Mouse (Mus musculus) ES-E14 (cell line): ENCODE results near the gene Mapk6. TPM values are rescaled to one million over a fixed set of nuclear protein-coding genes. Genes with fewer than 3 reads are reported as not detected.

Experiments used
- DNase-seq: peaks from one replicate; pipeline ENCODE4 v3.0.0-alpha.2; 2013; ENCODE audit warnings: low read depth, low spot score
- H3K27ac ChIP-seq: 2 replicates; pipeline ENCODE4 v1.5.1; 2012; ENCODE audit warnings: low read depth, mild to moderate bottlenecking, low read length, moderate library complexity, mixed read lengths; ENCODE audit not compliant: poor library complexity, insufficient read depth, severe bottlenecking
- H3K36me3 ChIP-seq: 2 replicates; pipeline ENCODE4 v1.6.1; 2012; ENCODE audit warnings: mild to moderate bottlenecking, low read length, moderate library complexity, mixed read lengths; ENCODE audit not compliant: control insufficient read depth, poor library complexity, insufficient read depth, severe bottlenecking
- H3K4me1 ChIP-seq, 2 experiments: fragments of 150-350 bp in 1 of 2; sonication (generic) in 1 of 2; 2 replicates each; pipeline ENCODE4 v1.6.1; 2012; ENCODE audit warnings: low read length in 2 of 2, mild to moderate bottlenecking in 1 of 2, mixed read lengths in 1 of 2; ENCODE audit not compliant: control insufficient read depth in 2 of 2, insufficient read depth in 2 of 2, poor library complexity in 1 of 2
- H3K4me3 ChIP-seq, 2 experiments: fragments of 150-350 bp in 1 of 2; sonication (generic) in 1 of 2; 2 replicates each; pipeline ENCODE4 v1.5.1; 2012; ENCODE audit warnings: low read length in 2 of 2, low read depth in 1 of 2, mild to moderate bottlenecking in 1 of 2, mixed read lengths in 1 of 2; ENCODE audit not compliant: insufficient read depth in 1 of 2, poor library complexity in 1 of 2, severe bottlenecking in 1 of 2
- H3K9ac ChIP-seq: 2 replicates; pipeline ENCODE4 v1.6.1; 2012; ENCODE audit warnings: low read depth, mild to moderate bottlenecking, low read length, mixed read lengths; ENCODE audit not compliant: poor library complexity, insufficient read depth, severe bottlenecking
- H3K9me3 ChIP-seq: fragments of 150-350 bp; sonication (generic); 2 replicates; pipeline ENCODE4 v1.6.1; 2012; ENCODE audit warnings: low read depth, mild to moderate bottlenecking, low read length; ENCODE audit not compliant: control insufficient read depth, insufficient read depth
- CHD2 ChIP-seq: IDR thresholded peaks from 2 replicates; pipeline ENCODE4 v1.6.1; 2014; ENCODE audit warnings: mild to moderate bottlenecking, low read depth, low read length, inconsistent platforms
- HCFC1 ChIP-seq: IDR thresholded peaks from 2 replicates; pipeline ENCODE4 v1.6.1; 2012; ENCODE audit warnings: low read length, inconsistent platforms, borderline replicate concordance; ENCODE audit not compliant: insufficient read depth
- MAFK ChIP-seq: IDR thresholded peaks from 2 replicates; pipeline ENCODE4 v1.6.1; 2014; ENCODE audit warnings: mild to moderate bottlenecking, low read depth, low read length, inconsistent platforms; ENCODE audit not compliant: insufficient read depth
- ZC3H11A ChIP-seq: IDR thresholded peaks from 2 replicates; pipeline ENCODE4 v1.6.1; 2012; ENCODE audit warnings: low read depth, mild to moderate bottlenecking, inconsistent platforms, low read length, borderline replicate concordance
- ZNF384 ChIP-seq: IDR thresholded peaks from 2 replicates; pipeline ENCODE4 v1.6.1; 2012; ENCODE audit warnings: low read depth, low read length, inconsistent platforms
- in situ Hi-C, 2 experiments: fragments of 600-800 bp; cut with MboI; formaldehyde crosslinking; loops; one replicate each; pipeline ENCODE4 v1.15.1; 2025; ENCODE audit warnings: low sequenced_read_pairs in 2 of 2, inconsistent platforms in 1 of 2; ENCODE audit not compliant: unreplicated experiment in 2 of 2
- total RNA-seq: library from RNA; depleted of rRNA; stranded (reverse); fragments of 300-350 nt; gene quantifications from 2 replicates; pipeline ENCODE4 v1.2.3, GENCODE M21; 2012

Mapk6 gene
- total RNA-seq, 1 experiment = 85.9 TPM

DNA sequence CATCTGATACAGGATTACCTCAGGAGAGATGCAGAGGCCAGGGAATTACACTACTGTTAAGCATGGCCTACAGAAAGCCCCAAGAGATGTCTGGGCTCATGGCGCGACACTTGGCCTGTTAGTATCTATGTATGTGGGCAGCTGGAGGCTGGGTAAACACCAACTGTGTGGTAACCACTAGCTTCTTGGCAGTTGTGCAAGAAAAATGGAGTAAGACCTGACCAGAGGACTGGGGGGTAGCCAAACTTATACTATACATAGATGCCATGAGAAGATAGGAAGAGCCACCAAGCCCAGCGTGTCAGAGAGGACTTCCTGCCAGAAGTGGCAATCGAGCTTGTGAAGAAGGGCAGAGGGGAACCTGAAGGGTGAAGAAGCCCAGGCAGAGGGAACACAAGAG is 47.6 kb downstream of the Mapk6 start:
- Histone ChIP-seq H3K4me3 (no peak overlapping the region), H3K9ac (no peak overlapping the region)
- in situ Hi-C loops = no loop called here

DNA sequence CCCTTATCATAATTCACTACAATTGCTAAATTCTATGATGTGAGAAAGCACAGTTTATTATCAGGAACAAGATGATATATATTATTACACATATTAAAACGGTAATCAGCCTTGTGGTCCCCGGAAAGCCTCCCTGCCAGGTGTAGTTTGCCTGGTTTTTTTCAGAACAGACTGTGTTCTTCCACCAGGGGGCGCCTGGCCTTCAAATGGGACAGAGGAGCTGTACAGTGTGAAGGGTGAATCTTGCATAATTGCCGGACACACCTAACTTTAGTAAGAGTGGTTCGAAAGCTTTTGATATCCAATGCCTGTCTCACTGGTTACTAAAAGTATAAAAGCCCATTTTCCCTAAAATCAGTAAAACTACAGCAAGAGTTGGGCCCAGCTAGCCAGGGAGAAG is 48.1 kb downstream of the Mapk6 start:
- H3K36me3 ChIP-seq = no peaks in the 10 kb centered on the region
- TF ChIP-seq HCFC1 (no peak), ZNF384 (peak; percentile 73; the same call in 1 of the 2 replicates), ZC3H11A (peak; percentile 41; the same call in 1 of the 2 replicates), MAFK (no peak), CHD2 (no peak)
- no peak overlapping the region for H3K4me3 ChIP-seq
- peaks cover 10 to 26% of the 10 kb centered on the region in 2 experiments; a peak in 3 of 4 replicates for H3K4me1 ChIP-seq
- in situ Hi-C loops = no loop called here
- H3K9ac ChIP-seq = no peak overlapping the region
- H3K27ac ChIP-seq = no peak overlapping the region
- H3K9me3 ChIP-seq = no peaks in the 10 kb centered on the region
- DNase-seq = peak; percentile 66

More for the DNA sequence above, 47.6 kb downstream of the Mapk6 start:
- H3K4me1 ChIP-seq = peaks cover 10 to 26% of the 10 kb centered on the region in 2 experiments; a peak in 3 of 4 replicates
- no peaks in the 10 kb centered on the region for H3K36me3 ChIP-seq
- H3K27ac ChIP-seq = no peak overlapping the region
- DNase-seq = no peak
- H3K9me3 ChIP-seq = no peaks in the 10 kb centered on the region
- no peak for TF ChIP-seq CHD2
- TF ChIP-seq HCFC1 = no peak
- no peak for TF ChIP-seq ZNF384
- TF ChIP-seq MAFK = no peak
- TF ChIP-seq ZC3H11A = no peak

DNA sequence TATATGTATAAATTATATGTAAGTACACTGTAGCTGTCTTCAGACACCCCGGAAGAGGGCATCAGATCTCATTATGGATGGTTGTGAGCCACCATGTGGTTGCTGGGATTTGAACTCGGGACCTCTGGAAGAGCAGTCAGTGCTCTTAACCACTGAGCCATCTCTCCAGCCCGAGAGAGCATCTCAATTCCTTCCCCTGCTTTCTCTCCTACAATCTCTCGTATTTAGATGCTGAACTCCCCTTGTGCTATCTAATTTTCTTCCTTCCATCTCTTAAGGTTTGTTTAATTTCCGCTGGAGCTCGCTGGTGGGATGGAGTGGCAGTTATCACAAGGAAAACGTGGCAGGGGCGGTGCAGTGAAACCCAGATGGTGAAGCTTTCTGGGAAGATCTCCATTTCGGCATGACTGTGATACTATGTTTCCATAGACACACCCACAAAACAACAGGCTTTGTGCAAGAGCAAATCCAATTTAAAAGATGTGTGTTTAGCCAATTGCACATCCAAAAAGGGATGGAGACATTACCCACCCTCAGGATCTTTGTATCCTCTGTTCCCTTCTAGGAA is 52.6 kb downstream of the Mapk6 start:
- in situ Hi-C loops = no loop called here
- Histone ChIP-seq H3K27ac (no peak overlapping the region), H3K9ac (no peak overlapping the region), H3K36me3 (no peaks in the 10 kb centered on the region), H3K4me1 (peaks cover 6 to 18% of the 10 kb centered on the region in 2 experiments; a peak in 3 of 4 replicates), H3K4me3 (no peak overlapping the region), H3K9me3 (no peaks in the 10 kb centered on the region)
- DNase-seq = no peak
- no peak for TF ChIP-seq HCFC1
- TF ChIP-seq CHD2 = no peak
- no peak for TF ChIP-seq ZC3H11A
- no peak for TF ChIP-seq ZNF384
- TF ChIP-seq MAFK = no peak

DNA sequence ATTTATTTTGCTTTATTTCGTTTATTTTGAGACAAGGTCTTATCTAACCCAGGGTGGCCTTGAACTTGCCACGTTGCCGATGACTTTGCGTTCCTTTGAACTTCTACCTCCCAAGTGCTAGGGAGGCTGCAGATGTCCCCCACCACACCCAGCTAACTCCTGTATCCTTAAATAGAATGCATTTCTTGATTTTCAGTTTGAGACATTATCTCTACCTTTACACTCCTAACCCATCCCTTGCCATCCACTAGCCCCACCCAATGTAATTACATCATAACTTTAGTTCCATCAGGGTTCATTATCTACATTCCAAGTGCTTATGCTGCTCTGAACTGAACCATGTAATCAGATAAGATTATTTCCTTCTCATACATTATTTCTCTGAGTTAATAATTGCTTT is 54.0 kb downstream of the Mapk6 start:
- Histone ChIP-seq H3K4me3 (no peak overlapping the region), H3K9ac (no peak overlapping the region), H3K9me3 (no peaks in the 10 kb centered on the region), H3K27ac (no peak overlapping the region), H3K36me3 (no peaks in the 10 kb centered on the region), H3K4me1 (peaks cover 6 to 16% of the 10 kb centered on the region in 2 experiments; a peak in 3 of 4 replicates)
- TF ChIP-seq ZNF384 (no peak), ZC3H11A (no peak), CHD2 (no peak), HCFC1 (no peak), MAFK (no peak)
- DNase-seq = no peak
- in situ Hi-C loops = no loop called here

DNA sequence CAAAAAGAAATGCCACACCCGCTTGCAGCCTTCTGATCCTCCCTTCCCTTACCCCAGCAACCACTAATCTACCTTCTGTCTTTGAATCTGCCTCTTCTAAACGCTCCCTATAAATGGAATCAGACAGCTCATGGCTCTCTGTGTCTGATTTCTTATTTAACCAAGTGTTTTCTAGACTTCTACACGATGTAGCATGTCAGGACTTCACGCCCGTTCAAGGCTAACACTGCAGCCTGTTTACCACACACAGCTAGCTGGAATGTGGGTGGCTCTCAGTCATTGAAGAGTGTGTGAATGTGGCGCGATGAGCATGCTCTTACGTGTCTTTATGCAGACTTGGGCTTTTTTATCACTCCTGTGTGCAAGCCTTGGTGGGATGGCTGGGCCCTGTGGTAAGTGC is 56.7 kb downstream of the Mapk6 start:
- Histone ChIP-seq H3K9ac (peak overlapping the region; percentile 17; the same call in 1 of the 2 replicates), H3K27ac (peak overlapping the region; percentile 14; the same call in 1 of the 2 replicates), H3K9me3 (no peaks in the 10 kb centered on the region), H3K4me1 (peaks cover 6 to 18% of the 10 kb centered on the region in 2 experiments; a peak in 3 of 4 replicates), H3K36me3 (no peaks in the 10 kb centered on the region), H3K4me3 (no peak overlapping the region)
- DNase-seq = no peak
- TF ChIP-seq ZC3H11A = no peak
- no peak for TF ChIP-seq CHD2
- TF ChIP-seq HCFC1 = no peak
- TF ChIP-seq ZNF384 = no peak
- no peak for TF ChIP-seq MAFK
- in situ Hi-C loops = no loop called here
